Mouse (Mus musculus) olfactory bulb, adult 2 months (tissue): Measurements from ENCODE around the gene Bche.

ENCODE experiments used
- CTCF ChIP-seq: fragments of 200-500 bp; IDR thresholded peaks from 2 replicates; pipeline ENCODE4 v1.5.1; 2012; ENCODE audit warnings: low read depth, mild to moderate bottlenecking, low read length, moderate library complexity; ENCODE audit not compliant: insufficient read depth
- POLR2A ChIP-seq: fragments of 200-500 bp; IDR thresholded peaks from 2 replicates; pipeline ENCODE4 v1.6.1; 2012; ENCODE audit warnings: mild to moderate bottlenecking, low read depth, low read length, moderate library complexity; ENCODE audit not compliant: insufficient read depth

- no peak for TF ChIP-seq POLR2A
- no peak for TF ChIP-seq CTCF
Observed at GRCm38 (mm10) chr3:73611421-73611820, 96.8 kb downstream of the Bche start.
